Mouse (Mus musculus): ENCODE results near the gene Cyp4a32. TPM values are rescaled to one million over a fixed set of nuclear protein-coding genes. Genes with fewer than 3 reads are reported as not detected.
"Not testable (repeated sequence)": the region's sequence is repeated elsewhere in the genome, so short reads cannot be mapped to it uniquely, and the experiment has no call there.

Gene Cyp4a32
- 0.08 TPM in 1 of 2 replicates, not detected in the other for polyA plus RNA-seq (2015; fragmentation: Nextera tagmentation; extraction: Ambion mirVana)

DNA sequence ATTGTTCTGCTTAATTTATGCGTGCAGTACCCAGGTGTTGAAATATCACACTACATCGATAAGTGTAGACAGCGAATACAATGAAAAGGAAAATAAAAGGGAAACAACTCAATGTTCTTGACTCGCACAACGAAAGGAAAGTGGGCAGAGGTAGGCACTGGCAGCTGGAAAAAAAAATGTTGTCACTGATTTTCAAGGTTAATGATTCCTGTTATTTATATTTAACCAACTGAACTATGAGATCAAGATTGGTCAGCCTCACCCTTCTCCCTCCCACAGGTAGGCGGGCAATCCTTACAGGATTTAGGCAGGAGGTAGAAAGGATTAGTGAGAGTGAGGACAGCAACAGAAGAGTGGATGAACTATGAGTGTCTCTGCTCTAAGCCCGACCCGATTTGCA is at the start of gene Cyp4a32:
Cyp4a32 (plus strand) TSS at position 359 of the 400 bp plus-strand sequence.
- H3K9me3 ChIP-seq (ENCODE audit: low read length) = not testable (repeated sequence)
- WGBS = 80% methylated on average over 8 of the region's 8 CpGs

DNA sequence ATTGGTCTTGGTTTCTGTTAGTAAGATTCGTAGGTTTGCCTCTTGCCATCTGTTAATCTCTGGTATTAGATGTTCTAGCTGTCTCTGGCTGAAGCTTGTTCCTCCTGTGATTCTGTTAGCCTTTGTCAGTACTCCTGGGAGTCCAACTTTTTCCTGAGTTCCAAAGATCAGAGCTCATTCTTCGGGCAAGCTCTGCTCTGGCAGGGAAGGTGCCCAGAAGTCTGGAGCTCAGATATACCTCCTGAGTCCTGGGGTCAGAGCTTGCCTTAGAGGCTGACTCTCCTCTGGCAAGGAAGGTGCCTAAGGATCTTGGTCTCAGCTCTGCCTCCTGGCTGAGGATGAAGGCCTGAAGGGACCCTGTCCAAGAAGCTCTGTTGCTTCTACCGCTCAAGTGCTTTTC is 48.0 kb upstream of the Cyp4a32 start:
- no peaks in the 10 kb centered on the region for H3K4me1 ChIP-seq (ENCODE audit: insufficient read depth, low read depth, low read length)
- H3K27ac ChIP-seq (ENCODE audit: low read length) = no peak overlapping the region
- H3K36me3 ChIP-seq (ENCODE audit: insufficient read depth, low read length) = no peaks in the 10 kb centered on the region
- no peak overlapping the region for H3K4me3 ChIP-seq (ENCODE audit: low read depth, low read length)
- H3K9me3 ChIP-seq (ENCODE audit: low read length) = no peaks in the 10 kb centered on the region
- no peak for TF ChIP-seq CTCF (IDR thresholded peaks at IDR 0.05)
- no peak for TF ChIP-seq EP300 (IDR thresholded peaks at IDR 0.05)
- no peak overlapping the region for H3K9ac ChIP-seq (replicated peaks; ENCODE audit: low read depth)
- no peak overlapping the region for H3K4me2 ChIP-seq (replicated peaks; ENCODE audit: low read depth, low read length)
- no peaks in the 10 kb centered on the region for H3K27me3 ChIP-seq (replicated peaks; ENCODE audit: insufficient read depth, low read length)
- 90% methylated on average over 3 of the region's 3 CpGs for WGBS
- DNase-seq (ENCODE audit: low spot score) = no peak
- ATAC-seq = no peak

More for the DNA sequence above, at the start of gene Cyp4a32:
- H3K36me3 ChIP-seq (ENCODE audit: insufficient read depth, low read length); H3K4me2 ChIP-seq (replicated peaks; ENCODE audit: low read depth, low read length); H3K27ac ChIP-seq (ENCODE audit: low read length); H3K4me1 ChIP-seq (ENCODE audit: insufficient read depth, low read depth, low read length); H3K27me3 ChIP-seq (replicated peaks; ENCODE audit: insufficient read depth, low read length); H3K9ac ChIP-seq (replicated peaks; ENCODE audit: low read depth); H3K4me3 ChIP-seq (ENCODE audit: low read depth, low read length); ATAC-seq; DNase-seq (ENCODE audit: low spot score): not testable (repeated sequence)

DNA sequence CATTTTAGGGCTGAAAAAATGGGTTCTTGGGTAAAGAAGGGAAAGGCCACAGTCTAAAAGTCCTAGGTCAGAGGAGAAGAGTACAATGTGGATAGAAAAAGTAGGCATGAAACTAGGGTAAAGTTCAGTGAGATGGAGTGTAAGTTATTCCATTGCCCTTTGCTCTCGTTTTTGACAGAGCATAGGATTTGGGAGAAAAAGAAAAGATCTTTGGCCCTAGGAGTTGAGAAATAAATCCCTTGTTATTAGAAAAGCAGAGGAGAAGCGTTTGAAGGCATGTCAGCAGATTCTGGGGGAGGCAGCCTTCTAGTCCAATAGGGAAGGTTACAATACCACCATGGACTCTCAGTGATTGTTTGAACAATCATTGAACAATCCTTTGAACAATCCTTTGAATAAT is 45.3 kb upstream of the Cyp4a32 start:
- no peak overlapping the region for H3K4me2 ChIP-seq (replicated peaks; ENCODE audit: low read depth, low read length)
- no peaks in the 10 kb centered on the region for H3K27me3 ChIP-seq (replicated peaks; ENCODE audit: insufficient read depth, low read length)
- H3K27ac ChIP-seq (ENCODE audit: low read length) = no peak overlapping the region
- no peaks in the 10 kb centered on the region for H3K36me3 ChIP-seq (ENCODE audit: insufficient read depth, low read length)
- H3K9me3 ChIP-seq (ENCODE audit: low read length) = no peaks in the 10 kb centered on the region
- DNase-seq (ENCODE audit: low spot score) (no peak), ATAC-seq (no peak)
- WGBS = 67% methylated on average over 2 of the region's 2 CpGs
- no peak overlapping the region for H3K9ac ChIP-seq (replicated peaks; ENCODE audit: low read depth)
- no peaks in the 10 kb centered on the region for H3K4me1 ChIP-seq (ENCODE audit: insufficient read depth, low read depth, low read length)
- TF ChIP-seq EP300 (IDR thresholded peaks at IDR 0.05) (no peak), CTCF (IDR thresholded peaks at IDR 0.05) (no peak)
- H3K4me3 ChIP-seq (ENCODE audit: low read depth, low read length) = no peak overlapping the region

DNA sequence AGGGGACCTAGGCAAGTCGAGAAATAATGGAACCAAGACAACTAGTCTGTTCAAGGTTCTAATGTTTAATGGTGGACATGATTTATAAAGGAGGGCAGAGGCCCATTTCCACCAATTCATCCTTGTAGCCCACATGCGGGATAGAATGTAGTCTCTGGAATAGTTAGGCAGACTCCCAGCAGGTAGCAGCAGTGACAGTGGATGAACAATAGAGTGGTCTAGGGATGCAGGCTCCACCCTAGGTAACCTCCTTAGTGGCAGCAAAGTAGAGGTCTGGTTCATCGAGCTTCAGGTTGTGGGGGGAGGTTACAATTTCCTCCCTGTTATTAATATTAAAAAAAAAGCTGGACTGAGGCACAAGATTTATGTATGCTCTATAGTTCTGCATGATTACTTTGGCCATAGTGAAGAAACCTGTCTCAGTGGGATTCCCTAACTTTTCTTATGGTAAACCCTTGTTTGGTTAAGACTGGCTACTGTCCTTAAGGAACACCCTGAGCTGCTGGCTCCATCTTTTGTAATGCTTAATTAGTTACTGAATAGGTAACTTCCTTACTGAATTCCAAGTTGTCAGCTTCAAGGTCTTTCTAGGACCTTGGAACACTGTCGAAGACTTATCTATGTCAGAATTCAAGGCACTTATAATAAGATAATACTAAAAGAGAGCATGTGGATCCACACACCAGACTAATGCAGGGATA is 42.8 kb upstream of the Cyp4a32 start:
- Histone ChIP-seq H3K9me3 (ENCODE audit: low read length) (no peaks in the 10 kb centered on the region), H3K4me1 (ENCODE audit: insufficient read depth, low read depth, low read length) (no peaks in the 10 kb centered on the region), H3K27ac (ENCODE audit: low read length) (no peak overlapping the region), H3K9ac (replicated peaks; ENCODE audit: low read depth) (no peak overlapping the region), H3K4me3 (ENCODE audit: low read depth, low read length) (no peak overlapping the region), H3K27me3 (replicated peaks; ENCODE audit: insufficient read depth, low read length) (no peaks in the 10 kb centered on the region), H3K4me2 (replicated peaks; ENCODE audit: low read depth, low read length) (no peak overlapping the region), H3K36me3 (ENCODE audit: insufficient read depth, low read length) (no peaks in the 10 kb centered on the region)
- DNase-seq (ENCODE audit: low spot score) (no peak), ATAC-seq (no peak)
- WGBS = 56% methylated on average over 4 of the region's 4 CpGs
- no peak for TF ChIP-seq EP300 (IDR thresholded peaks at IDR 0.05)
- no peak for TF ChIP-seq CTCF (IDR thresholded peaks at IDR 0.05)

DNA sequence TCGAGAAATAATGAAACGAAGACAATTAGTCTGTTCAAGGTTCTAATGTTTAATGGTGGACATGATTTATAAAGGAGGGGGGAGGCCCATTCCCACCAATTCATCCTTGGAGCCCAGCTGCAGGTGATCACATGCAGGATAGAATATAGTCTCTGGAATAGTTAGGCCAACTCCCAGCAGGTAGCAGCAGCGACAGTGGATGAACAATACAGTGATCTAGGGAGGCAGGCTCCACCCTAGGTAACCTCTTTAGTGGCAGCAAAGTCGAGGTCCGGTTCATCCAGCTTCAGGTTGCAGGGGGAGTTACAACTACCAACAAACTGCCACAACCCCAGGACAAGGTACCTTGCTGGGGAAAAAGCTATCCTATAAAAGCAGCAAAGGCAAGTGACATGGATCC is 39.5 kb upstream of the Cyp4a32 start:
- not testable (repeated sequence) for H3K9me3 ChIP-seq (ENCODE audit: low read length); H3K36me3 ChIP-seq (ENCODE audit: insufficient read depth, low read length); H3K27me3 ChIP-seq (replicated peaks; ENCODE audit: insufficient read depth, low read length); H3K27ac ChIP-seq (ENCODE audit: low read length); H3K9ac ChIP-seq (replicated peaks; ENCODE audit: low read depth); DNase-seq (ENCODE audit: low spot score); H3K4me2 ChIP-seq (replicated peaks; ENCODE audit: low read depth, low read length); H3K4me3 ChIP-seq (ENCODE audit: low read depth, low read length); H3K4me1 ChIP-seq (ENCODE audit: insufficient read depth, low read depth, low read length); ATAC-seq
- 71% methylated on average over 5 of the region's 5 CpGs for WGBS

DNA sequence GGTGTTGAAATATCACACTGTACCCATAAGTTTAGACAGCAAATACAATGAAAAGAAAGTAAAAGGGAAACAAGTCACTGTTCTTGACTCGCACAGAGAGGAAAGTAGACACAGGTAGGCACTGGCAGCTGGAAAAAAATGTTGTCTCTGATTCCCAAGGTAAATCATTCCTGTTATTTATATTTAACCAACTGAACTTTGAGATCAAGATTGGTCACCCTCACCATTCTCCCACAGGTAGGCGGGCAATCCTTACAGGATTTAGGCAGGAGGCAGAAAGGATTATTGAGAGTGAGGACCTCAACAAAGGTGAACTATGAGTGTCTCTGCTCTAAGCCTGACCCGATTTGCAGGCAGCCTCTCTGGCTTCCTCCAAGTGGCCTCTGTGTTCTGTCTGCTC is 37.4 kb upstream of the Cyp4a32 start, which contains the start of gene Cyp4a31:
Cyp4a31 (plus strand) TSS at position 249 of the 400 bp plus-strand sequence.
- no peaks in the 10 kb centered on the region for H3K36me3 ChIP-seq (ENCODE audit: insufficient read depth, low read length)
- no peaks in the 10 kb centered on the region for H3K9me3 ChIP-seq (ENCODE audit: low read length)
- H3K27ac ChIP-seq (ENCODE audit: low read length) = no peak within 1 kb of the TSS
- TF ChIP-seq CTCF (IDR thresholded peaks at IDR 0.05) (no peak), EP300 (IDR thresholded peaks at IDR 0.05) (no peak)
- no peak within 1 kb of the TSS for H3K9ac ChIP-seq (replicated peaks; ENCODE audit: low read depth)
- no peak within 1 kb of the TSS for H3K4me2 ChIP-seq (replicated peaks; ENCODE audit: low read depth, low read length)
- 77% methylated on average over 3 of the region's 3 CpGs for WGBS
- DNase-seq (ENCODE audit: low spot score) = no peak
- no peak for ATAC-seq
- H3K27me3 ChIP-seq (replicated peaks; ENCODE audit: insufficient read depth, low read length) = no peaks in the 10 kb centered on the region
- H3K4me1 ChIP-seq (ENCODE audit: insufficient read depth, low read depth, low read length) = no peaks in the 10 kb centered on the region
- no peak within 1 kb of the TSS for H3K4me3 ChIP-seq (ENCODE audit: low read depth, low read length)

- H3K4me3 ChIP-seq (ENCODE audit: low read depth, low read length); H3K9me3 ChIP-seq (ENCODE audit: low read length); DNase-seq (ENCODE audit: low spot score); H3K4me2 ChIP-seq (replicated peaks; ENCODE audit: low read depth, low read length); H3K27me3 ChIP-seq (replicated peaks; ENCODE audit: insufficient read depth, low read length); ATAC-seq; H3K4me1 ChIP-seq (ENCODE audit: insufficient read depth, low read depth, low read length); H3K36me3 ChIP-seq (ENCODE audit: insufficient read depth, low read length); H3K9ac ChIP-seq (replicated peaks; ENCODE audit: low read depth); H3K27ac ChIP-seq (ENCODE audit: low read length): not testable (repeated sequence)
- 55% methylated on average over 6 of the region's 6 CpGs for WGBS
Observed at GRCm38 (mm10) chr4:115564469-115565225, 36.1 kb upstream of the Cyp4a32 start.

Data from lung, postnatal 0 days (tissue).